18 mouse cellular contexts compared by ENCODE assay signal in genomic region chr14:59548532-59548931, GRCm38 (mm10). TPM values are rescaled to one million over a fixed set of nuclear protein-coding genes. Genes with fewer than 3 reads are reported as not detected.
DNase-seq lines count a peak whose midpoint lies in the region; ATAC-seq and TF ChIP-seq lines count a peak whose summit lies in the region.
"Had no signal": no experiment of that assay in that cellular context is flagged by ENCODE, and none has a peak within 500 bp of the region (broad histone marks: within the 10 kb centered on the region; RNA-seq: fewer than 3 reads in every experiment).

No protein-coding gene starts in this region.

- peak; percentile 7 for DNase-seq in forebrain, embryonic 14.5 days (ENCODE audit: low spot score)
- no peak for DNase-seq in forebrain, postnatal 0 days
- no peak for DNase-seq in hindbrain, embryonic 10.5 days (ENCODE audit: low spot score)
- DNase-seq in lung, postnatal 25 days (ENCODE audit: low spot score): no peak
- no peak for DNase-seq in kidney, postnatal 25 days
- DNase-seq: cerebellum, adult 11 months; thymus, postnatal 25 days had no signal

- WGBS in forebrain, embryonic 14.5 days: 63% methylated on average over 2 of the region's 2 CpGs
- 33% methylated on average over 2 of the region's 2 CpGs for WGBS in forebrain, postnatal 0 days
- WGBS in hindbrain, embryonic 16.5 days: 54% methylated on average over 2 of the region's 2 CpGs
- 86% methylated on average over 2 of the region's 2 CpGs for WGBS in hindbrain, embryonic 10.5 days
- WGBS in lung, embryonic 16.5 days: 42% methylated on average over 2 of the region's 2 CpGs
- WGBS in stomach, embryonic 16.5 days: 34% methylated on average over 2 of the region's 2 CpGs

- no peak overlapping the region for H3K9ac ChIP-seq in forebrain, embryonic 14.5 days (ENCODE audit: low read length)
- no peak overlapping the region for H3K9ac ChIP-seq in forebrain, postnatal 0 days
- no peak overlapping the region for H3K9ac ChIP-seq in hindbrain, embryonic 16.5 days (ENCODE audit: low read depth, low read length)
- no peak overlapping the region for H3K9ac ChIP-seq in lung, embryonic 16.5 days (ENCODE audit: low read length)
- no peak overlapping the region for H3K9ac ChIP-seq in stomach, embryonic 16.5 days (ENCODE audit: low read length)
- H3K9ac ChIP-seq: kidney, embryonic 15.5 days; liver, embryonic 12.5 days had no signal

- H3K9me3 ChIP-seq in forebrain, embryonic 14.5 days (replicated peaks; ENCODE audit: control insufficient read depth, low read length): no peaks in the 10 kb centered on the region
- H3K9me3 ChIP-seq in forebrain, postnatal 0 days (ENCODE audit: low read length): no peaks in the 10 kb centered on the region
- no peaks in the 10 kb centered on the region for H3K9me3 ChIP-seq in hindbrain, embryonic 16.5 days (ENCODE audit: control insufficient read depth, low read length)
- H3K9me3 ChIP-seq in hindbrain, embryonic 10.5 days: no peaks in the 10 kb centered on the region
- H3K9me3 ChIP-seq in lung, embryonic 16.5 days (ENCODE audit: control insufficient read depth, low read length): no peaks in the 10 kb centered on the region
- no peaks in the 10 kb centered on the region for H3K9me3 ChIP-seq in stomach, embryonic 16.5 days (replicated peaks; ENCODE audit: control insufficient read depth, low read length)
- H3K9me3 ChIP-seq: forebrain, embryonic 10.5 days; kidney, embryonic 15.5 days; liver, embryonic 12.5 days had no signal

- H3K4me1 ChIP-seq in forebrain, embryonic 14.5 days (ENCODE audit: control insufficient read depth, insufficient read depth, low read length): no peaks in the 10 kb centered on the region
- H3K4me1 ChIP-seq in forebrain, postnatal 0 days (ENCODE audit: insufficient read depth): no peaks in the 10 kb centered on the region
- no peaks in the 10 kb centered on the region for H3K4me1 ChIP-seq in hindbrain, embryonic 16.5 days (ENCODE audit: control insufficient read depth, insufficient read depth, low read depth, low read length)
- peaks cover 38% of the 10 kb centered on the region for H3K4me1 ChIP-seq in hindbrain, embryonic 10.5 days (replicated peaks)
- H3K4me1 ChIP-seq in lung, embryonic 16.5 days (replicated peaks; ENCODE audit: control insufficient read depth, insufficient read depth, low read length): peaks cover 19% of the 10 kb centered on the region
- peaks cover 20% of the 10 kb centered on the region for H3K4me1 ChIP-seq in stomach, embryonic 16.5 days (ENCODE audit: control insufficient read depth, insufficient read depth, low read length)

- no peak for ATAC-seq in forebrain, embryonic 14.5 days
- ATAC-seq in forebrain, postnatal 0 days: no peak
- ATAC-seq in hindbrain, embryonic 16.5 days: 0 out of 2 replicates have a peak, but pooled peaks have one; percentile 45
- ATAC-seq in lung, embryonic 16.5 days (ENCODE audit: low read depth): peak; percentile 52; the same call in 1 of the 2 replicates
- ATAC-seq in stomach, embryonic 16.5 days (ENCODE audit: insufficient read depth, low FRiP score): no peak
- ATAC-seq: intestine, embryonic 16.5 days; liver, embryonic 12.5 days; lung, postnatal 0 days had no signal

- H3K27ac ChIP-seq in forebrain, embryonic 14.5 days (ENCODE audit: low read depth, low read length): no peak overlapping the region
- H3K27ac ChIP-seq in forebrain, postnatal 0 days (ENCODE audit: low read depth, low read length): no peak overlapping the region
- H3K27ac ChIP-seq in hindbrain, embryonic 16.5 days (ENCODE audit: low read depth, low read length): no peak overlapping the region
- H3K27ac ChIP-seq in hindbrain, embryonic 10.5 days: no peak overlapping the region
- peak overlapping the region; percentile 75 for H3K27ac ChIP-seq in lung, embryonic 16.5 days (ENCODE audit: low read length)
- H3K27ac ChIP-seq in stomach, embryonic 16.5 days (ENCODE audit: low read length): peak overlapping the region; percentile 36; the same call in 1 of the 2 replicates
- H3K27ac ChIP-seq: forebrain, embryonic 10.5 days; hindbrain, postnatal 0 days; kidney, embryonic 15.5 days; left cerebral cortex, adult 2 months; liver, embryonic 12.5 days had no signal

- no peak for TF ChIP-seq CTCF in forebrain, postnatal 0 days (IDR thresholded peaks at IDR 0.05; ENCODE audit: low read depth)

- no peaks in the 10 kb centered on the region for H3K27me3 ChIP-seq in forebrain, embryonic 14.5 days (replicated peaks; ENCODE audit: control insufficient read depth, insufficient read depth, low read length)
- no peaks in the 10 kb centered on the region for H3K27me3 ChIP-seq in forebrain, postnatal 0 days (ENCODE audit: insufficient read depth, low read length)
- no peaks in the 10 kb centered on the region for H3K27me3 ChIP-seq in hindbrain, embryonic 16.5 days (replicated peaks; ENCODE audit: control insufficient read depth, insufficient read depth, low read length)
- no peaks in the 10 kb centered on the region for H3K27me3 ChIP-seq in hindbrain, embryonic 10.5 days (ENCODE audit: insufficient read depth, poor library complexity, severe bottlenecking)
- H3K27me3 ChIP-seq in lung, embryonic 16.5 days (ENCODE audit: control insufficient read depth, insufficient read depth, low read depth, low read length): no peaks in the 10 kb centered on the region
- no peaks in the 10 kb centered on the region for H3K27me3 ChIP-seq in stomach, embryonic 16.5 days (ENCODE audit: control insufficient read depth, insufficient read depth, low read length)
- H3K27me3 ChIP-seq: kidney, embryonic 15.5 days; liver, embryonic 12.5 days had no signal

- H3K36me3 ChIP-seq in forebrain, embryonic 14.5 days (ENCODE audit: control insufficient read depth, insufficient read depth, low read length): no peaks in the 10 kb centered on the region
- H3K36me3 ChIP-seq in forebrain, postnatal 0 days (ENCODE audit: insufficient read depth): no peaks in the 10 kb centered on the region
- no peaks in the 10 kb centered on the region for H3K36me3 ChIP-seq in hindbrain, embryonic 16.5 days (ENCODE audit: control insufficient read depth, insufficient read depth, low read length)
- no peaks in the 10 kb centered on the region for H3K36me3 ChIP-seq in hindbrain, embryonic 10.5 days
- no peaks in the 10 kb centered on the region for H3K36me3 ChIP-seq in lung, embryonic 16.5 days (ENCODE audit: control insufficient read depth, insufficient read depth, low read length)
- H3K36me3 ChIP-seq in stomach, embryonic 16.5 days (ENCODE audit: control insufficient read depth, insufficient read depth, low read length): no peaks in the 10 kb centered on the region
- H3K36me3 ChIP-seq: forebrain, embryonic 10.5 days; kidney, embryonic 15.5 days had no signal

- no peak overlapping the region for H3K4me3 ChIP-seq in forebrain, embryonic 14.5 days (ENCODE audit: low read depth, low read length)
- no peak overlapping the region for H3K4me3 ChIP-seq in forebrain, postnatal 0 days (ENCODE audit: low read depth, low read length)
- no peak overlapping the region for H3K4me3 ChIP-seq in hindbrain, embryonic 16.5 days (ENCODE audit: low read length)
- no peak overlapping the region for H3K4me3 ChIP-seq in hindbrain, embryonic 10.5 days
- no peak overlapping the region for H3K4me3 ChIP-seq in lung, embryonic 16.5 days (ENCODE audit: low read length)
- H3K4me3 ChIP-seq in stomach, embryonic 16.5 days (replicated peaks; ENCODE audit: low read length): no peak overlapping the region
- H3K4me3 ChIP-seq: forebrain, embryonic 10.5 days; kidney, embryonic 15.5 days; left cerebral cortex, adult 2 months; liver, embryonic 12.5 days had no signal

- H3K4me2 ChIP-seq in forebrain, embryonic 14.5 days (ENCODE audit: low read length): no peak overlapping the region
- H3K4me2 ChIP-seq in forebrain, postnatal 0 days (ENCODE audit: low read depth): no peak overlapping the region
- H3K4me2 ChIP-seq in hindbrain, embryonic 16.5 days (ENCODE audit: low read length): no peak overlapping the region
- H3K4me2 ChIP-seq in lung, embryonic 16.5 days (ENCODE audit: low read depth, low read length): no peak overlapping the region
- H3K4me2 ChIP-seq in stomach, embryonic 16.5 days (ENCODE audit: low read depth, low read length): no peak overlapping the region
- H3K4me2 ChIP-seq: kidney, embryonic 15.5 days; liver, embryonic 12.5 days; midbrain, embryonic 11.5 days had no signal

RNA-seq across cellular contexts. Expression of gene Cdadc1, which starts 49.2 kb away (rescaled TPM):
- polyA plus RNA-seq in forebrain, embryonic 14.5 days (2014; fragmentation: Nextera tagmentation; extraction: Ambion mirVana): 33.0 and 35.7 TPM in 2 replicates
- total RNA-seq in forebrain, postnatal 0 days (2014; rRNA removed): 5.1 and 8.8 TPM in 2 replicates
- 33.8 and 34.6 TPM in 2 replicates for polyA plus RNA-seq in forebrain, postnatal 0 days (2015; fragmentation: Nextera tagmentation; extraction: Ambion mirVana)
- 26.3 and 32.3 TPM in 2 replicates for polyA plus RNA-seq in hindbrain, embryonic 16.5 days (2015; fragmentation: Nextera tagmentation; extraction: Ambion mirVana)
- polyA plus RNA-seq in hindbrain, embryonic 10.5 days (2016; fragmentation: Nextera tagmentation; extraction: Ambion mirVana): 23.5 and 26.3 TPM in 2 replicates
- 35.3 and 41.2 TPM in 2 replicates for polyA plus RNA-seq in lung, embryonic 16.5 days (2015; fragmentation: Nextera tagmentation; extraction: Ambion mirVana)
- polyA plus RNA-seq in stomach, embryonic 16.5 days (2015; fragmentation: Nextera tagmentation; extraction: Ambion mirVana): 31.0 and 37.3 TPM in 2 replicates

Comparison
In these comparisons a context has a peak if more than half of its experiments do, and no peak if none do; other contexts are left out.
1. ATAC-seq: peak in hindbrain, embryonic 16.5 days (single experiment) and lung, embryonic 16.5 days (single experiment); none in forebrain, embryonic 14.5 days (single experiment), forebrain, postnatal 0 days (single experiment) and stomach, embryonic 16.5 days (single experiment).
2. H3K27ac ChIP-seq: peak in lung, embryonic 16.5 days (single experiment) and stomach, embryonic 16.5 days (single experiment); none in forebrain, embryonic 14.5 days (single experiment), forebrain, postnatal 0 days (single experiment), hindbrain, embryonic 16.5 days (single experiment) and hindbrain, embryonic 10.5 days (single experiment).